Mouse (Mus musculus) liver, adult 2 months (tissue): ENCODE measurements around the gene Vmn2r26.
"Not testable (repeated sequence)": the region's sequence is repeated elsewhere in the genome, so short reads cannot be mapped to it uniquely, and the experiment has no call there.

ENCODE experiments used
- CTCF ChIP-seq: fragments of 200-500 bp; IDR thresholded peaks from 2 replicates; pipeline ENCODE4 v1.5.1; 2011; ENCODE audit warnings: low read depth, low read length, control low read depth
- POLR2A ChIP-seq: fragments of 200-500 bp; IDR thresholded peaks from 2 replicates; pipeline ENCODE4 v1.6.1; 2011; ENCODE audit warnings: low read length, control low read depth; ENCODE audit not compliant: insufficient read depth; ENCODE audit errors: extremely low read depth

DNA sequence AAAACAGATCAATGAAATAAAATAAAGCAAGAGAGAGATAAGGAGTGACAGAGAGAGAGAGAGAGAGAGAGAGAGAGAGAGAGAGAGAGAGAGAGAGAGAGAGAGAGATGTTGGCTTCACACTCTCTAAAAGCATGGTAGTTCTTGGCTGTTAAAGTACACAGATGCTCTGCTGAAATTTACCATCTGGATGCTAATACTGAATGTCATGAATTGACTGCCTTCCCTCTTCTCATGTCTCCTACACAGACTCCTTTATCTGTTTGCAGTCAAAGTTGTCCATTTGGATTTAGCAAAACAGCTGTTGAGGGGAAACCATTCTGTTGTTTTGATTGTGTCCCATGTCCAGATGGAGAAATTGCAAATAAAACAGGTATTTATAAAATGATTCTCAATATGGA is 29.2 kb downstream of the Vmn2r26 start:
- not testable (repeated sequence) for TF ChIP-seq POLR2A, CTCF
